In the genomic region with DNA sequence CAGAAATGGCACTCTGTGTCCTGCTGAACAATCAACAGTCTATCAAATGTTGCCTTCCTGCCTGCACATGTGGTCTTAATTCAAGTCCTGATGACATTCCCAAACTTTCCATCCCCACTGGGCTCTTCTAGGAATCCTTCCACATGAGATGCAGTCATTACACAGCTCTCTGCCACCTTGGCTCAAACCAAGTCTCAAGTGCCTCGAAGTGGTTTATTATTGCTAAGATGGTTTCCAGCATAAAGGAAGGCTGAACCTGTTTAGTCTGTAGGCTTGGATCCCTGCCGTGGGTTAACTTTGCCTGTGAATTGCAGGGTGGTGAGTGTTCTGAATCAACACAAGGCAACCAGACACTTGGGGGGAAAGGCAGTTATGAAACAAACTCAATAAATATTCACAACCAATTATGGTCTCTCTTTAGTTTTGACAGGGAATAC, we compare ENCODE assay signal across 17 mouse cellular contexts.
DNase-seq lines count a peak whose midpoint lies in the region; ATAC-seq and TF ChIP-seq lines count a peak whose summit lies in the region.
"Had no signal": no experiment of that assay in that cellular context is flagged by ENCODE, and none has a peak within 500 bp of the region (broad histone marks: within the 10 kb centered on the region; RNA-seq: fewer than 3 reads in every experiment).

No protein-coding gene starts in this region.

- peak; percentile 63 for ATAC-seq in limb, embryonic 14.5 days (ENCODE audit: low FRiP score, low read depth)
- no peak for ATAC-seq in monocyte, adult 5-6 weeks (replicated peaks; ENCODE audit: insufficient number of reproducible peaks, low FRiP score, low TSS enrichment, poor library complexity, severe bottlenecking)
- ATAC-seq: intestine, embryonic 15.5 days; Patski had no signal

- no peaks in the 10 kb centered on the region for H3K36me3 ChIP-seq in limb, embryonic 14.5 days (ENCODE audit: control insufficient read depth, insufficient read depth, low read length)
- H3K36me3 ChIP-seq: intestine, embryonic 15.5 days had no signal

- H3K27ac ChIP-seq in limb, embryonic 14.5 days (replicated peaks; ENCODE audit: low read depth, low read length) = no peak overlapping the region
- H3K27ac ChIP-seq: intestine, embryonic 15.5 days had no signal

- no peak overlapping the region for H3K4me2 ChIP-seq in limb, embryonic 14.5 days (replicated peaks; ENCODE audit: low read depth, low read length, severe bottlenecking)
- H3K4me2 ChIP-seq: intestine, embryonic 15.5 days; liver, embryonic 11.5 days had no signal

- no peak for TF ChIP-seq POLR2A in lung, adult 2 months (IDR thresholded peaks at IDR 0.05; ENCODE audit: borderline replicate concordance, extremely low read depth, low read depth, low read length)
- no peak for TF ChIP-seq POLR2A in limb, embryonic 14.5 days (IDR thresholded peaks at IDR 0.05; ENCODE audit: borderline replicate concordance, extremely low read depth, insufficient read depth, insufficient read length)

- H3K27me3 ChIP-seq in limb, embryonic 14.5 days (ENCODE audit: control insufficient read depth, insufficient read depth, low read length) = no peaks in the 10 kb centered on the region
- H3K27me3 ChIP-seq: CH12.LX; intestine, embryonic 15.5 days; Patski had no signal

- no peaks in the 10 kb centered on the region for H3K4me1 ChIP-seq in lung, adult 2 months (ENCODE audit: control insufficient read depth, insufficient read depth, low read length)
- H3K4me1 ChIP-seq in limb, embryonic 14.5 days (ENCODE audit: control insufficient read depth, insufficient read depth, low read length) = no peaks in the 10 kb centered on the region
- H3K4me1 ChIP-seq: intestine, embryonic 15.5 days had no signal

- peak; percentile 39 to 53 for DNase-seq in lung, adult 18-20 months
- DNase-seq in lung, adult 2 months = no peak
- DNase-seq in forelimb bud, embryonic 11.5 days (ENCODE audit: low read depth, low spot score) = peak; percentile 49
- DNase-seq in limb, embryonic 14.5 days (ENCODE audit: low spot score) = peak; percentile 67
- peak; percentile 80 for DNase-seq in skeletal muscle tissue, adult 2 months (ENCODE audit: low read depth, low spot score)
- DNase-seq in urinary bladder, postnatal 36 days (ENCODE audit: low spot score in 2 of 2) = no peak
- DNase-seq in cerebellum, adult 9-11 months = no peak
- DNase-seq: cerebellum, postnatal 10 days; kidney, postnatal 36 days; layer of hippocampus, postnatal 36 days; right cerebral cortex, postnatal 4 days; thymus, postnatal 4 days had no signal

- no peaks in the 10 kb centered on the region for H3K9me3 ChIP-seq in limb, embryonic 14.5 days (ENCODE audit: control insufficient read depth, low read length)
- H3K9me3 ChIP-seq: intestine, embryonic 15.5 days had no signal

- no peak overlapping the region for H3K9ac ChIP-seq in limb, embryonic 14.5 days (ENCODE audit: low read depth, low read length, severe bottlenecking)
- H3K9ac ChIP-seq: intestine, embryonic 15.5 days had no signal

- TF ChIP-seq CTCF in lung, adult 2 months (IDR thresholded peaks at IDR 0.05; ENCODE audit: insufficient read depth, low read length) = no peak

- WGBS in lung, adult 2 months = 68% methylated on average over 2 of the region's 2 CpGs
- 17% methylated on average over 2 of the region's 2 CpGs for WGBS in limb, embryonic 14.5 days

- no peak overlapping the region for H3K4me3 ChIP-seq in lung, adult 2 months (replicated peaks; ENCODE audit: extremely low read depth, low read depth, low read length)
- no peak overlapping the region for H3K4me3 ChIP-seq in limb, embryonic 14.5 days (replicated peaks; ENCODE audit: low read length)
- H3K4me3 ChIP-seq: intestine, embryonic 15.5 days had no signal

Comparison
In these comparisons a context has a peak if more than half of its experiments do, and no peak if none do; other contexts are left out.
1. DNase-seq: peak in lung, adult 18-20 months (2 of 2), forelimb bud, embryonic 11.5 days (single experiment), limb, embryonic 14.5 days (single experiment) and skeletal muscle tissue, adult 2 months (single experiment); none in lung, adult 2 months (single experiment), urinary bladder, postnatal 36 days (0 of 2) and cerebellum, adult 9-11 months (single experiment).